Mouse (Mus musculus): ENCODE data around the gene Col6a3. TPM values are rescaled to one million over a fixed set of nuclear protein-coding genes. Genes with fewer than 3 reads are reported as not detected.

Col6a3 gene
- polyA plus RNA-seq, 1 experiment, result 16.1 TPM

- no peaks in the 10 kb centered on the region for H3K4me1 ChIP-seq (ENCODE audit: control insufficient read depth, insufficient read depth, low read length)
- TF ChIP-seq POLR2A (IDR thresholded peaks at IDR 0.05; ENCODE audit: borderline replicate concordance, control insufficient read depth, low read depth, low read length), result no peak
- no peak for TF ChIP-seq CTCF (IDR thresholded peaks at IDR 0.05; ENCODE audit: control insufficient read depth, insufficient read depth, low read length)
- WGBS, result 52% methylated on average over 6 of the region's 6 CpGs
- no peak overlapping the region for H3K27ac ChIP-seq (ENCODE audit: control insufficient read depth, insufficient read depth, low read depth, low read length, poor library complexity)
- H3K4me3 ChIP-seq (replicated peaks; ENCODE audit: control insufficient read depth, low read depth, low read length), result no peak overlapping the region
These were observed 13.8 kb downstream of the Col6a3 start for GRCm38 (mm10) chr1:90830006-90830405.

GRCm38 (mm10) chr1:90813226-90813625 lies 30.5 kb downstream of the Col6a3 start:
- H3K4me3 ChIP-seq (replicated peaks; ENCODE audit: control insufficient read depth, low read depth, low read length), result no peak overlapping the region
- no peaks in the 10 kb centered on the region for H3K4me1 ChIP-seq (ENCODE audit: control insufficient read depth, insufficient read depth, low read length)
- no peak overlapping the region for H3K27ac ChIP-seq (ENCODE audit: control insufficient read depth, insufficient read depth, low read depth, low read length, poor library complexity)
- TF ChIP-seq CTCF (IDR thresholded peaks at IDR 0.05; ENCODE audit: control insufficient read depth, insufficient read depth, low read length), result no peak
- no peak for TF ChIP-seq POLR2A (IDR thresholded peaks at IDR 0.05; ENCODE audit: borderline replicate concordance, control insufficient read depth, low read depth, low read length)
- 84% methylated on average over 15 of the region's 15 CpGs for WGBS

GRCm38 (mm10) chr1:90808930-90809329 lies 34.8 kb downstream of the Col6a3 start:
- H3K4me3 ChIP-seq (replicated peaks; ENCODE audit: control insufficient read depth, low read depth, low read length), result no peak overlapping the region
- no peaks in the 10 kb centered on the region for H3K4me1 ChIP-seq (ENCODE audit: control insufficient read depth, insufficient read depth, low read length)
- TF ChIP-seq CTCF (IDR thresholded peaks at IDR 0.05; ENCODE audit: control insufficient read depth, insufficient read depth, low read length) (no peak), POLR2A (IDR thresholded peaks at IDR 0.05; ENCODE audit: borderline replicate concordance, control insufficient read depth, low read depth, low read length) (no peak)
- WGBS, result 68% methylated on average over 9 of the region's 9 CpGs
- no peak overlapping the region for H3K27ac ChIP-seq (ENCODE audit: control insufficient read depth, insufficient read depth, low read depth, low read length, poor library complexity)

GRCm38 (mm10) chr1:90803104-90803503 lies 40.7 kb downstream of the Col6a3 start:
- Histone ChIP-seq H3K4me1 (ENCODE audit: control insufficient read depth, insufficient read depth, low read length) (no peaks in the 10 kb centered on the region), H3K27ac (ENCODE audit: control insufficient read depth, insufficient read depth, low read depth, low read length, poor library complexity) (no peak overlapping the region), H3K4me3 (replicated peaks; ENCODE audit: control insufficient read depth, low read depth, low read length) (no peak overlapping the region)
- TF ChIP-seq CTCF (IDR thresholded peaks at IDR 0.05; ENCODE audit: control insufficient read depth, insufficient read depth, low read length) (no peak), POLR2A (IDR thresholded peaks at IDR 0.05; ENCODE audit: borderline replicate concordance, control insufficient read depth, low read depth, low read length) (no peak)
- WGBS, result 79% methylated on average over 4 of the region's 4 CpGs

- TF ChIP-seq CTCF (IDR thresholded peaks at IDR 0.05; ENCODE audit: control insufficient read depth, insufficient read depth, low read length), result no peak
- no peak for TF ChIP-seq POLR2A (IDR thresholded peaks at IDR 0.05; ENCODE audit: borderline replicate concordance, control insufficient read depth, low read depth, low read length)
- H3K4me3 ChIP-seq (replicated peaks; ENCODE audit: control insufficient read depth, low read depth, low read length), result no peak overlapping the region
- WGBS, result 81% methylated on average over 13 of the region's 13 CpGs
- no peaks in the 10 kb centered on the region for H3K4me1 ChIP-seq (ENCODE audit: control insufficient read depth, insufficient read depth, low read length)
- no peak overlapping the region for H3K27ac ChIP-seq (ENCODE audit: control insufficient read depth, insufficient read depth, low read depth, low read length, poor library complexity)
These were observed 42.7 kb downstream of the Col6a3 start for GRCm38 (mm10) chr1:90801067-90801466.

GRCm38 (mm10) chr1:90800466-90800865 lies 43.3 kb downstream of the Col6a3 start:
- Histone ChIP-seq H3K27ac (ENCODE audit: control insufficient read depth, insufficient read depth, low read depth, low read length, poor library complexity) (no peak overlapping the region), H3K4me1 (ENCODE audit: control insufficient read depth, insufficient read depth, low read length) (no peaks in the 10 kb centered on the region), H3K4me3 (replicated peaks; ENCODE audit: control insufficient read depth, low read depth, low read length) (no peak overlapping the region)
- 71% methylated on average over 3 of the region's 3 CpGs for WGBS
- TF ChIP-seq POLR2A (IDR thresholded peaks at IDR 0.05; ENCODE audit: borderline replicate concordance, control insufficient read depth, low read depth, low read length), result no peak
- no peak for TF ChIP-seq CTCF (IDR thresholded peaks at IDR 0.05; ENCODE audit: control insufficient read depth, insufficient read depth, low read length)

GRCm38 (mm10) chr1:90797276-90797891 lies 46.4 kb downstream of the Col6a3 start:
- TF ChIP-seq CTCF (IDR thresholded peaks at IDR 0.05; ENCODE audit: control insufficient read depth, insufficient read depth, low read length) (no peak), POLR2A (IDR thresholded peaks at IDR 0.05; ENCODE audit: borderline replicate concordance, control insufficient read depth, low read depth, low read length) (no peak)
- Histone ChIP-seq H3K4me3 (replicated peaks; ENCODE audit: control insufficient read depth, low read depth, low read length) (no peak overlapping the region), H3K4me1 (ENCODE audit: control insufficient read depth, insufficient read depth, low read length) (no peaks in the 10 kb centered on the region), H3K27ac (ENCODE audit: control insufficient read depth, insufficient read depth, low read depth, low read length, poor library complexity) (no peak overlapping the region)
- WGBS, result 73% methylated on average over 6 of the region's 6 CpGs

GRCm38 (mm10) chr1:90793368-90793767 lies 50.4 kb downstream of the Col6a3 start:
- H3K4me1 ChIP-seq (ENCODE audit: control insufficient read depth, insufficient read depth, low read length), result no peaks in the 10 kb centered on the region
- 85% methylated on average over 4 of the region's 4 CpGs for WGBS
- no peak overlapping the region for H3K4me3 ChIP-seq (replicated peaks; ENCODE audit: control insufficient read depth, low read depth, low read length)
- TF ChIP-seq POLR2A (IDR thresholded peaks at IDR 0.05; ENCODE audit: borderline replicate concordance, control insufficient read depth, low read depth, low read length) (no peak), CTCF (IDR thresholded peaks at IDR 0.05; ENCODE audit: control insufficient read depth, insufficient read depth, low read length) (no peak)
- H3K27ac ChIP-seq (ENCODE audit: control insufficient read depth, insufficient read depth, low read depth, low read length, poor library complexity), result no peak overlapping the region

- Histone ChIP-seq H3K27ac (ENCODE audit: control insufficient read depth, insufficient read depth, low read depth, low read length, poor library complexity) (no peak overlapping the region), H3K4me3 (replicated peaks; ENCODE audit: control insufficient read depth, low read depth, low read length) (no peak overlapping the region), H3K4me1 (ENCODE audit: control insufficient read depth, insufficient read depth, low read length) (no peaks in the 10 kb centered on the region)
- TF ChIP-seq POLR2A (IDR thresholded peaks at IDR 0.05; ENCODE audit: borderline replicate concordance, control insufficient read depth, low read depth, low read length) (no peak), CTCF (IDR thresholded peaks at IDR 0.05; ENCODE audit: control insufficient read depth, insufficient read depth, low read length) (no peak)
- WGBS, result 74% methylated on average over 4 of the region's 4 CpGs
These were observed 52.8 kb downstream of the Col6a3 start for GRCm38 (mm10) chr1:90790925-90791324.

Measured in bone marrow, adult 2 months (tissue).